Mouse (Mus musculus) limb, embryonic 14.5 days (tissue): ENCODE results near the gene Gm44805. TPM values are rescaled to one million over a fixed set of nuclear protein-coding genes. Genes with fewer than 3 reads are reported as not detected.
A peak's percentile ranks its signal among the peaks of the same experiment; 100 is the strongest.

Source experiments
- ATAC-seq: fragments of 200-750 bp; cut with Nextera tagmentation; 2 replicates; pipeline ENCODE4 v1.8.0; 2017; ENCODE audit warnings: low read depth, moderate number of reproducible peaks, moderate TSS enrichment; ENCODE audit not compliant: low FRiP score
- DNase-seq: peaks from one replicate; pipeline ENCODE4 v3.0.0-alpha.2; 2015; ENCODE audit warnings: low spot score
- H3K27ac ChIP-seq: fragments of 300-500 bp; sonication (generic); replicated peaks from 2 replicates; pipeline ENCODE4 v1.5.1; 2014; ENCODE audit warnings: low read depth, mild to moderate bottlenecking, low read length, moderate library complexity, mixed read lengths
- H3K27me3 ChIP-seq: fragments of 300-500 bp; sonication (generic); 2 replicates; pipeline ENCODE4 v1.6.1; 2014; ENCODE audit warnings: low read length, mixed read lengths; ENCODE audit not compliant: control insufficient read depth, insufficient read depth
- H3K36me3 ChIP-seq: fragments of 300-500 bp; sonication (generic); 2 replicates; pipeline ENCODE4 v1.6.1; 2014; ENCODE audit warnings: mild to moderate bottlenecking, low read length, moderate library complexity, mixed read lengths; ENCODE audit not compliant: control insufficient read depth, insufficient read depth
- H3K4me1 ChIP-seq: fragments of 300-500 bp; sonication (generic); 2 replicates; pipeline ENCODE4 v1.6.1; 2014; ENCODE audit warnings: antibody characterized with exemption, low read length, mixed read lengths; ENCODE audit not compliant: control insufficient read depth, insufficient read depth
- H3K4me2 ChIP-seq: fragments of 300-500 bp; sonication (generic); replicated peaks from 2 replicates; pipeline ENCODE4 v1.6.1; 2014; ENCODE audit warnings: low read depth, mild to moderate bottlenecking, low read length, moderate library complexity; ENCODE audit not compliant: severe bottlenecking
- H3K4me3 ChIP-seq: fragments of 300-500 bp; sonication (generic); replicated peaks from 2 replicates; pipeline ENCODE4 v1.5.1; 2014; ENCODE audit warnings: low read length
- H3K9ac ChIP-seq: fragments of 300-500 bp; sonication (generic); 2 replicates; pipeline ENCODE4 v1.6.1; 2014; ENCODE audit warnings: mild to moderate bottlenecking, low read depth, low read length, moderate library complexity; ENCODE audit not compliant: severe bottlenecking
- H3K9me3 ChIP-seq: fragments of 300-500 bp; sonication (generic); 2 replicates; pipeline ENCODE4 v1.6.1; 2016; ENCODE audit warnings: low read length; ENCODE audit not compliant: control insufficient read depth
- POLR2A ChIP-seq: fragments of 200-500 bp; IDR thresholded peaks from 2 replicates; pipeline ENCODE4 v1.8.0; 2012; ENCODE audit warnings: inconsistent platforms, mild to moderate bottlenecking, moderate library complexity, borderline replicate concordance; ENCODE audit not compliant: insufficient read depth, insufficient read length; ENCODE audit errors: extremely low read depth
- WGBS: fragments of 180-500 bp; shearing (Covaris S2); extraction: QIAGEN DNeasy Blood & Tissue Kit; methylation state at CpG from one replicate; pipeline ENCODE4 v1.1.7; 2014; 5-methylcytosine and 5-hydroxymethylcytosine counted together
- polyA plus RNA-seq, 2 experiments: library from polyadenylated mRNA; depleted of rRNA in 1 of 2; stranded (reverse) in 1 of 2; unstranded in 1 of 2; fragments of >200 nt; fragmentation: Nextera tagmentation in 1 of 2; extraction: Ambion mirVana in 1 of 2; gene quantifications; 2 replicates each; pipeline versions ENCODE4 v1.2.1 to v1.2.3; 2012 to 2014

The Gm44805 gene
- polyA plus RNA-seq, 2 experiments = not detected

GRCm38 (mm10) chr7:19717346-19717745 lies 36.1 kb upstream of the Gm44805 start:
- Histone ChIP-seq H3K9me3 (peaks cover 11% of the 10 kb centered on the region), H3K36me3 (peaks cover 47% of the 10 kb centered on the region), H3K4me2 (no peak overlapping the region), H3K4me1 (peaks cover 5% of the 10 kb centered on the region; the same call in 1 of the 2 replicates), H3K9ac (no peak overlapping the region), H3K4me3 (no peak overlapping the region), H3K27me3 (no peaks in the 10 kb centered on the region), H3K27ac (no peak overlapping the region)
- DNase-seq (no peak), ATAC-seq (no peak)
- TF ChIP-seq POLR2A = no peak
- WGBS = 87% methylated on average over 4 of the region's 4 CpGs

- WGBS = 87% methylated on average over 2 of the region's 2 CpGs
- Histone ChIP-seq H3K4me3 (no peak overlapping the region), H3K4me2 (peak overlapping the region; percentile 55; the same call in 1 of the 2 replicates), H3K36me3 (peaks cover 51% of the 10 kb centered on the region), H3K27ac (0 out of 2 replicates have a peak overlapping the region, but pooled peaks have one; percentile 59), H3K9ac (no peak overlapping the region), H3K27me3 (no peaks in the 10 kb centered on the region), H3K4me1 (peaks cover 5% of the 10 kb centered on the region; the same call in 1 of the 2 replicates), H3K9me3 (peaks cover 11% of the 10 kb centered on the region)
- no peak for ATAC-seq
- DNase-seq = no peak
- no peak for TF ChIP-seq POLR2A
These were observed 35.6 kb upstream of the Gm44805 start for GRCm38 (mm10) chr7:19716822-19717221.

- Histone ChIP-seq H3K27me3 (no peaks in the 10 kb centered on the region), H3K4me1 (peaks cover 5% of the 10 kb centered on the region; the same call in 1 of the 2 replicates), H3K9ac (no peak overlapping the region), H3K27ac (peak overlapping the region; percentile 59; the same call in 1 of the 2 replicates), H3K4me2 (peak overlapping the region; percentile 55), H3K9me3 (peaks cover 7% of the 10 kb centered on the region), H3K36me3 (peaks cover 51% of the 10 kb centered on the region), H3K4me3 (peak overlapping the region; percentile 34)
- ATAC-seq (no peak), DNase-seq (no peak)
- TF ChIP-seq POLR2A = no peak
- WGBS = 8% methylated on average over 17 of the region's 18 CpGs
These were observed 34.9 kb upstream of the Gm44805 start for GRCm38 (mm10) chr7:19716055-19716682.

- H3K36me3 ChIP-seq = peaks cover 50% of the 10 kb centered on the region
- under 1% methylated on average over 51 of the region's 59 CpGs for WGBS
These were observed 34.2 kb upstream of the Gm44805 start, which contains the start of gene Tomm40 for GRCm38 (mm10) chr7:19715239-19716054. Gene Tomm40, minus strand, starts transcription at chr7:19715438.

GRCm38 (mm10) chr7:19714836-19715235 lies 33.6 kb upstream of the Gm44805 start:
- peaks cover 53% of the 10 kb centered on the region for H3K36me3 ChIP-seq
- no peak for TF ChIP-seq POLR2A
- DNase-seq = no peak
- peak overlapping the region; percentile 30; the same call in 1 of the 2 replicates for H3K27ac ChIP-seq
- peaks cover 5% of the 10 kb centered on the region; the same call in 1 of the 2 replicates for H3K4me1 ChIP-seq
- WGBS = under 1% methylated on average over 39 of the region's 39 CpGs
- no peaks in the 10 kb centered on the region for H3K9me3 ChIP-seq
- H3K4me2 ChIP-seq = peak overlapping the region; percentile 89
- no peaks in the 10 kb centered on the region for H3K27me3 ChIP-seq
- peak overlapping the region; percentile 95 for H3K4me3 ChIP-seq
- H3K9ac ChIP-seq = peak overlapping the region; percentile 92
- ATAC-seq = no peak

More at GRCm38 (mm10) chr7:19715239-19716054, 34.2 kb upstream of the Gm44805 start, which contains the start of gene Tomm40:
- no peaks in the 10 kb centered on the region; the same call in 1 of the 2 replicates for H3K9me3 ChIP-seq
- H3K27ac ChIP-seq = peak within 1 kb of the TSS; percentile 59
- peak; percentile 100 for DNase-seq
- peak within 1 kb of the TSS; percentile 95 for H3K4me3 ChIP-seq
- no peaks in the 10 kb centered on the region for H3K27me3 ChIP-seq
- peak; percentile 98 for ATAC-seq
- H3K9ac ChIP-seq = peak within 1 kb of the TSS; percentile 92
- H3K4me2 ChIP-seq = peak within 1 kb of the TSS; percentile 89
- TF ChIP-seq POLR2A = 0 out of 2 replicates have a peak, but pooled peaks have one; percentile 39
- H3K4me1 ChIP-seq = peaks cover 5% of the 10 kb centered on the region; the same call in 1 of the 2 replicates
